Mouse (Mus musculus): ENCODE data around the gene Thada. TPM values are rescaled to one million over a fixed set of nuclear protein-coding genes. Genes with fewer than 3 reads are reported as not detected.
A peak's percentile ranks its signal among the peaks of the same experiment; 100 is the strongest.

Thada gene
- total RNA-seq, 4 experiments from 2014 or later = 15.0 to 17.3 (median 15.6) TPM

GRCm38 (mm10) chr17:84149566-84149965, 316.4 kb downstream of the Thada start:
- no peak for DNase-seq (ENCODE audit: low spot score in 2 of 2)

- peak; percentile 43 to 78 for DNase-seq (ENCODE audit: low spot score in 2 of 2)
These were observed 317.2 kb downstream of the Thada start for GRCm38 (mm10) chr17:84148499-84149484.

- DNase-seq (ENCODE audit: low spot score in 2 of 2) = no peak
These were observed 318.6 kb downstream of the Thada start for GRCm38 (mm10) chr17:84147183-84148108.

GRCm38 (mm10) chr17:84146458-84147182, 319.4 kb downstream of the Thada start:
- no peak for DNase-seq (ENCODE audit: low spot score in 2 of 2)

GRCm38 (mm10) chr17:84145826-84146287, 320.1 kb downstream of the Thada start:
- no peak for DNase-seq (ENCODE audit: low spot score in 2 of 2)

GRCm38 (mm10) chr17:84144762-84145599, 321.0 kb downstream of the Thada start:
- DNase-seq (ENCODE audit: low spot score in 2 of 2) = no peak

- no peak for DNase-seq (ENCODE audit: low spot score in 2 of 2)
These were observed 321.9 kb downstream of the Thada start for GRCm38 (mm10) chr17:84144130-84144529.

- DNase-seq (ENCODE audit: low spot score in 2 of 2) = no peak
These were observed 322.7 kb downstream of the Thada start for GRCm38 (mm10) chr17:84143219-84143844.

- DNase-seq (ENCODE audit: low spot score in 2 of 2) = no peak
These were observed 324.3 kb downstream of the Thada start for GRCm38 (mm10) chr17:84141691-84142090.

GRCm38 (mm10) chr17:84140822-84141507, 325.0 kb downstream of the Thada start:
- DNase-seq (ENCODE audit: low spot score in 2 of 2) = no peak

Other genes with a start within 250 kb of the Thada start
- gene Plekhh2, start 45.7 kb upstream of the Thada start, total RNA-seq (2022) = 1 to 10 TPM; 5.0 to 6.0 (median 6.0) TPM
- gene Dync2li1, start 160.3 kb upstream of the Thada start, total RNA-seq (2022) = 10 to 100 TPM; 21.3 to 24.5 (median 22.5) TPM
- under 1 TPM in 1 of 4 experiments, not detected in 3; 0.13 TPM for gene Abcg8, start 210.1 kb upstream of the Thada start, total RNA-seq (2022)
- under 1 TPM in 1 of 4 experiments, not detected in 3; 0.30 TPM for gene Abcg5, start 216.8 kb upstream of the Thada start, total RNA-seq (2022)